Mouse (Mus musculus) intestine, embryonic 15.5 days (tissue): ENCODE measurements around the gene Ppil1. TPM values are rescaled to one million over a fixed set of nuclear protein-coding genes. Genes with fewer than 3 reads are reported as not detected.
A peak's percentile ranks its signal among the peaks of the same experiment; 100 is the strongest.

Experiments
- ATAC-seq: fragments of 200-750 bp; cut with Nextera tagmentation; 2 replicates; pipeline ENCODE4 v1.8.0; 2017; ENCODE audit warnings: moderate TSS enrichment, moderate library complexity
- H3K27ac ChIP-seq: fragments of 300-500 bp; sonication (generic); 2 replicates; pipeline ENCODE4 v1.5.1; 2015; ENCODE audit warnings: mild to moderate bottlenecking, inconsistent platforms
- H3K27me3 ChIP-seq: fragments of 300-500 bp; sonication (generic); replicated peaks from 2 replicates; pipeline ENCODE4 v1.6.1; 2015; ENCODE audit warnings: inconsistent platforms
- H3K36me3 ChIP-seq: fragments of 300-500 bp; sonication (generic); 2 replicates; pipeline ENCODE4 v1.6.1; 2015; ENCODE audit warnings: inconsistent platforms
- H3K4me1 ChIP-seq: fragments of 300-500 bp; sonication (generic); replicated peaks from 2 replicates; pipeline ENCODE4 v1.6.1; 2015; ENCODE audit warnings: inconsistent platforms
- H3K4me2 ChIP-seq: fragments of 300-500 bp; sonication (generic); replicated peaks from 2 replicates; pipeline ENCODE4 v1.6.1; 2015; ENCODE audit warnings: mild to moderate bottlenecking, inconsistent platforms
- H3K4me3 ChIP-seq: fragments of 300-500 bp; sonication (generic); replicated peaks from 2 replicates; pipeline ENCODE4 v1.5.1; 2015; ENCODE audit warnings: inconsistent platforms
- H3K9ac ChIP-seq: fragments of 300-500 bp; sonication (generic); 2 replicates; pipeline ENCODE4 v1.6.1; 2015; ENCODE audit warnings: inconsistent platforms
- H3K9me3 ChIP-seq: fragments of 300-500 bp; sonication (generic); 2 replicates; pipeline ENCODE4 v1.6.1; 2016; ENCODE audit warnings: inconsistent platforms
- WGBS: fragments of 180-500 bp; shearing (Covaris S2); methylation state at CpG from one replicate; pipeline ENCODE4 v1.1.7; 2015; 5-methylcytosine and 5-hydroxymethylcytosine counted together
- polyA plus RNA-seq: library from polyadenylated mRNA; unstranded; fragments of >200 nt; fragmentation: Nextera tagmentation; extraction: Ambion mirVana; gene quantifications from 2 replicates; pipeline ENCODE4 v1.2.1, GENCODE M21; 2015

Gene Ppil1
- polyA plus RNA-seq, 1 experiment from 2014 or later = 157 TPM

GRCm38 (mm10) chr17:29245725-29246124, 18.3 kb downstream of the Ppil1 start:
- H3K9me3 ChIP-seq = no peaks in the 10 kb centered on the region
- H3K27me3 ChIP-seq = no peaks in the 10 kb centered on the region
- ATAC-seq = peak; percentile 41
- no peak overlapping the region for H3K4me2 ChIP-seq
- H3K9ac ChIP-seq = no peak overlapping the region
- no peak overlapping the region for H3K27ac ChIP-seq
- 36% methylated on average over 7 of the region's 7 CpGs for WGBS
- H3K4me3 ChIP-seq = no peak overlapping the region
- peaks cover 17% of the 10 kb centered on the region for H3K4me1 ChIP-seq
- H3K36me3 ChIP-seq = 0 out of 2 replicates have a peak, but pooled peaks cover 9% of the 10 kb centered on the region

GRCm38 (mm10) chr17:29244912-29245311, 19.1 kb downstream of the Ppil1 start:
- Histone ChIP-seq H3K9me3 (no peaks in the 10 kb centered on the region), H3K4me2 (no peak overlapping the region), H3K9ac (no peak overlapping the region), H3K4me3 (no peak overlapping the region), H3K27me3 (no peaks in the 10 kb centered on the region), H3K4me1 (peaks cover 17% of the 10 kb centered on the region), H3K36me3 (0 out of 2 replicates have a peak, but pooled peaks cover 3% of the 10 kb centered on the region), H3K27ac (no peak overlapping the region)
- no peak for ATAC-seq
- WGBS = 40% methylated on average over 11 of the region's 12 CpGs

GRCm38 (mm10) chr17:29238421-29238945, 25.5 kb downstream of the Ppil1 start:
- Histone ChIP-seq H3K9me3 (no peaks in the 10 kb centered on the region), H3K4me1 (peaks cover 25% of the 10 kb centered on the region), H3K4me3 (peak overlapping the region; percentile 58), H3K4me2 (peak overlapping the region; percentile 92), H3K27me3 (peaks cover 25% of the 10 kb centered on the region), H3K9ac (peak overlapping the region; percentile 48; the same call in 1 of the 2 replicates), H3K27ac (no peak overlapping the region), H3K36me3 (no peaks in the 10 kb centered on the region)
- 4% methylated on average over 21 of the region's 23 CpGs for WGBS
- ATAC-seq = 0 out of 2 replicates have a peak, but pooled peaks have one; percentile 12

GRCm38 (mm10) chr17:29237772-29238420, 26.1 kb downstream of the Ppil1 start, which contains the start of gene Cpne5:
Gene Cpne5, minus strand, starts transcription at chr17:29238167.
- under 1% methylated on average over 58 of the region's 73 CpGs for WGBS
- Histone ChIP-seq H3K4me3 (peak within 1 kb of the TSS; percentile 58), H3K4me1 (peaks cover 28% of the 10 kb centered on the region), H3K27me3 (peaks cover 25% of the 10 kb centered on the region), H3K9ac (peak within 1 kb of the TSS; percentile 48), H3K36me3 (no peaks in the 10 kb centered on the region), H3K4me2 (peak within 1 kb of the TSS; percentile 92), H3K9me3 (no peaks in the 10 kb centered on the region), H3K27ac (no peak within 1 kb of the TSS)
- peak; percentile 78 for ATAC-seq

GRCm38 (mm10) chr17:29237267-29237771, 26.7 kb downstream of the Ppil1 start:
- H3K27ac ChIP-seq = no peak overlapping the region
- peak overlapping the region; percentile 58 for H3K4me3 ChIP-seq
- under 1% methylated on average over 32 of the region's 32 CpGs for WGBS
- H3K27me3 ChIP-seq = peaks cover 25% of the 10 kb centered on the region
- no peaks in the 10 kb centered on the region for H3K9me3 ChIP-seq
- peaks cover 28% of the 10 kb centered on the region for H3K4me1 ChIP-seq
- 0 out of 2 replicates have a peak, but pooled peaks have one; percentile 10 for ATAC-seq
- H3K36me3 ChIP-seq = no peaks in the 10 kb centered on the region
- peak overlapping the region; percentile 48 for H3K9ac ChIP-seq
- H3K4me2 ChIP-seq = peak overlapping the region; percentile 92

GRCm38 (mm10) chr17:29236111-29236510, 27.9 kb downstream of the Ppil1 start:
- H3K9me3 ChIP-seq = no peaks in the 10 kb centered on the region
- H3K36me3 ChIP-seq = no peaks in the 10 kb centered on the region
- H3K9ac ChIP-seq = no peak overlapping the region
- peak overlapping the region; percentile 92 for H3K4me2 ChIP-seq
- peaks cover 28% of the 10 kb centered on the region for H3K4me1 ChIP-seq
- WGBS = 66% methylated on average over 7 of the region's 7 CpGs
- no peak overlapping the region for H3K4me3 ChIP-seq
- H3K27me3 ChIP-seq = peaks cover 25% of the 10 kb centered on the region
- H3K27ac ChIP-seq = no peak overlapping the region
- no peak for ATAC-seq

- H3K4me1 ChIP-seq = peaks cover 5% of the 10 kb centered on the region
- H3K4me3 ChIP-seq = no peak overlapping the region
- no peak overlapping the region for H3K9ac ChIP-seq
- no peaks in the 10 kb centered on the region for H3K9me3 ChIP-seq
- no peak overlapping the region for H3K27ac ChIP-seq
- H3K4me2 ChIP-seq = no peak overlapping the region
- 69% methylated on average over 10 of the region's 10 CpGs for WGBS
- peaks cover 5% of the 10 kb centered on the region; the same call in 1 of the 2 replicates for H3K27me3 ChIP-seq
- no peak for ATAC-seq
- no peaks in the 10 kb centered on the region for H3K36me3 ChIP-seq
These were observed 32.9 kb downstream of the Ppil1 start for GRCm38 (mm10) chr17:29231109-29231508.

- Histone ChIP-seq H3K27me3 (no peaks in the 10 kb centered on the region), H3K9me3 (no peaks in the 10 kb centered on the region), H3K4me1 (no peaks in the 10 kb centered on the region), H3K4me2 (no peak overlapping the region), H3K9ac (no peak overlapping the region), H3K36me3 (no peaks in the 10 kb centered on the region), H3K27ac (no peak overlapping the region), H3K4me3 (no peak overlapping the region)
- 73% methylated on average over 14 of the region's 14 CpGs for WGBS
- ATAC-seq = no peak
These were observed 43.4 kb downstream of the Ppil1 start for GRCm38 (mm10) chr17:29220631-29221030.

GRCm38 (mm10) chr17:29218017-29218416, 46.0 kb downstream of the Ppil1 start:
- no peak overlapping the region for H3K9ac ChIP-seq
- no peaks in the 10 kb centered on the region for H3K36me3 ChIP-seq
- no peak for ATAC-seq
- no peak overlapping the region for H3K4me3 ChIP-seq
- 62% methylated on average over 5 of the region's 5 CpGs for WGBS
- no peaks in the 10 kb centered on the region for H3K27me3 ChIP-seq
- no peak overlapping the region for H3K27ac ChIP-seq
- no peaks in the 10 kb centered on the region for H3K9me3 ChIP-seq
- H3K4me2 ChIP-seq = no peak overlapping the region
- 0 out of 2 replicates have a peak, but pooled peaks cover 3% of the 10 kb centered on the region for H3K4me1 ChIP-seq

GRCm38 (mm10) chr17:29216078-29216477, 47.9 kb downstream of the Ppil1 start:
- Histone ChIP-seq H3K4me2 (no peak overlapping the region), H3K4me3 (no peak overlapping the region), H3K4me1 (peaks cover 11% of the 10 kb centered on the region; the same call in 1 of the 2 replicates), H3K36me3 (no peaks in the 10 kb centered on the region), H3K9ac (no peak overlapping the region), H3K9me3 (no peaks in the 10 kb centered on the region), H3K27me3 (no peaks in the 10 kb centered on the region), H3K27ac (no peak overlapping the region)
- ATAC-seq = no peak
- 57% methylated on average over 7 of the region's 7 CpGs for WGBS

- H3K4me3 ChIP-seq = no peak overlapping the region
- H3K9me3 ChIP-seq = no peaks in the 10 kb centered on the region
- WGBS = 69% methylated on average over 10 of the region's 10 CpGs
- H3K4me2 ChIP-seq = no peak overlapping the region
- H3K36me3 ChIP-seq = no peaks in the 10 kb centered on the region
- H3K9ac ChIP-seq = no peak overlapping the region
- no peaks in the 10 kb centered on the region for H3K27me3 ChIP-seq
- H3K4me1 ChIP-seq = peaks cover 11% of the 10 kb centered on the region; the same call in 1 of the 2 replicates
- no peak overlapping the region for H3K27ac ChIP-seq
- ATAC-seq = no peak
These were observed 49.3 kb downstream of the Ppil1 start for GRCm38 (mm10) chr17:29214655-29215054.

- 83% methylated on average over 4 of the region's 4 CpGs for WGBS
These were observed 49.9 kb downstream of the Ppil1 start for GRCm38 (mm10) chr17:29214193-29214456.

More at GRCm38 (mm10) chr17:29214193-29214456, 49.9 kb downstream of the Ppil1 start:
- Histone ChIP-seq H3K9ac (no peak overlapping the region), H3K4me1 (peaks cover 11% of the 10 kb centered on the region; the same call in 1 of the 2 replicates), H3K4me3 (no peak overlapping the region), H3K9me3 (no peaks in the 10 kb centered on the region), H3K27ac (no peak overlapping the region), H3K4me2 (no peak overlapping the region), H3K36me3 (no peaks in the 10 kb centered on the region), H3K27me3 (no peaks in the 10 kb centered on the region)
- ATAC-seq = no peak
